ENCODE assay signal across 7 mouse cellular contexts in the genomic region with DNA sequence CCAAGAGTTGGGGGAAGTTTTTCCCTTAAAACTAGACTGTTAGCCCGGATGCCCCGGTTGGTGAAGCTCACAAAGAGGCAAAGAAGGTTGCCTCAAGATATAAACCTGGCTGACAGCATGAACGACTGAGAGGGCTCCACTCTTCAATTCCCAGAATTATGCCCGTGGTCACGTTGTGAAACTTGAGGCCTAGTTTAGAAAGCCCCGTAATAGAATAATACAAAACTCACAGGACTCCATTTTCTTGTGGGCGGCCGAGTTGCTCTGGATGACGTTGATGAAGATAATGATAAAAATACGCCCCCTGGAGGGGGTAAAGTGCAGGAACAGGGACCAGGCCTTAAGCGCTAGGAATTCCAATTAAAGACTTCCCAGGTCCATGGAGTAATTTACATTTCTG. TPM values are rescaled to one million over a fixed set of nuclear protein-coding genes. Genes with fewer than 3 reads are reported as not detected.
DNase-seq lines count a peak whose midpoint lies in the region; ATAC-seq and TF ChIP-seq lines count a peak whose summit lies in the region.

No protein-coding gene starts in this region.

- DNase-seq in R1 (ENCODE audit: low read depth, low spot score): peak; percentile 47
- DNase-seq in embryonic facial prominence, embryonic 14.5 days (ENCODE audit: low spot score): peak; percentile 88
- DNase-seq in hindbrain, postnatal 0 days (ENCODE audit: low spot score): peak; percentile 54
- DNase-seq in adrenal gland, adult (ENCODE audit: inconsistent age in 2 of 2, low spot score in 1 of 2): no peak
- DNase-seq in adrenal gland, adult 18-20 months (ENCODE audit: low spot score in 2 of 2): no peak

- WGBS in embryonic facial prominence, embryonic 14.5 days: 1% methylated on average over 11 of the region's 11 CpGs
- WGBS in hindbrain, postnatal 0 days: 15% methylated on average over 11 of the region's 11 CpGs
- WGBS in lung, embryonic 16.5 days: 7% methylated on average over 11 of the region's 11 CpGs

- peak overlapping the region; percentile 66 for H3K4me2 ChIP-seq in embryonic facial prominence, embryonic 14.5 days (ENCODE audit: low read depth, low read length)
- peak overlapping the region; percentile 81 for H3K4me2 ChIP-seq in hindbrain, postnatal 0 days (ENCODE audit: low read depth, low read length)
- peak overlapping the region; percentile 76 for H3K4me2 ChIP-seq in lung, embryonic 16.5 days (ENCODE audit: low read depth, low read length)

- H3K4me3 ChIP-seq in embryonic facial prominence, embryonic 14.5 days (ENCODE audit: low read depth, low read length): peak overlapping the region; percentile 57
- peak overlapping the region; percentile 36 for H3K4me3 ChIP-seq in hindbrain, postnatal 0 days (ENCODE audit: low read length)
- peak overlapping the region; percentile 60 for H3K4me3 ChIP-seq in lung, embryonic 16.5 days (ENCODE audit: low read length)
- peak overlapping the region; percentile 85 for H3K4me3 ChIP-seq in testis, adult 2 months (ENCODE audit: control insufficient read depth, low read depth, low read length)

- peaks cover 22% of the 10 kb centered on the region for H3K4me1 ChIP-seq in embryonic facial prominence, embryonic 14.5 days (ENCODE audit: control insufficient read depth, insufficient read depth, low read length)
- peaks cover 4% of the 10 kb centered on the region for H3K4me1 ChIP-seq in hindbrain, postnatal 0 days (ENCODE audit: insufficient read depth, low read length)
- H3K4me1 ChIP-seq in lung, embryonic 16.5 days (replicated peaks; ENCODE audit: control insufficient read depth, insufficient read depth, low read length): peaks cover 5% of the 10 kb centered on the region
- H3K4me1 ChIP-seq in testis, adult 2 months (ENCODE audit: control insufficient read depth, insufficient read depth, low read length): peaks cover 7% of the 10 kb centered on the region

- no peaks in the 10 kb centered on the region for H3K9me3 ChIP-seq in embryonic facial prominence, embryonic 14.5 days (ENCODE audit: control insufficient read depth, low read length)
- no peaks in the 10 kb centered on the region for H3K9me3 ChIP-seq in hindbrain, postnatal 0 days (ENCODE audit: low read length)
- H3K9me3 ChIP-seq in lung, embryonic 16.5 days (ENCODE audit: control insufficient read depth, low read length): no peaks in the 10 kb centered on the region

- H3K36me3 ChIP-seq in embryonic facial prominence, embryonic 14.5 days (ENCODE audit: control insufficient read depth, insufficient read depth, low read length): peaks cover 19% of the 10 kb centered on the region
- H3K36me3 ChIP-seq in hindbrain, postnatal 0 days (ENCODE audit: insufficient read depth, low read length): no peaks in the 10 kb centered on the region
- peaks cover 3% of the 10 kb centered on the region; the same call in 1 of the 2 replicates for H3K36me3 ChIP-seq in lung, embryonic 16.5 days (ENCODE audit: control insufficient read depth, insufficient read depth, low read length)
- H3K36me3 ChIP-seq in testis, adult 2 months (ENCODE audit: control insufficient read depth, insufficient read depth, low read length): no peaks in the 10 kb centered on the region

- no peak for TF ChIP-seq POLR2A in testis, adult 2 months (IDR thresholded peaks at IDR 0.05; ENCODE audit: control insufficient read depth, low read depth, low read length)

- peak; percentile 22; the same call in 1 of the 2 replicates for ATAC-seq in embryonic facial prominence, embryonic 14.5 days (ENCODE audit: low read depth)
- ATAC-seq in hindbrain, postnatal 0 days: no peak
- peak; percentile 29; the same call in 1 of the 2 replicates for ATAC-seq in lung, embryonic 16.5 days (ENCODE audit: low read depth)

- peak; percentile 47 for TF ChIP-seq CTCF in hindbrain, postnatal 0 days (IDR thresholded peaks at IDR 0.05; ENCODE audit: low read depth)
- no peak for TF ChIP-seq CTCF in testis, adult 2 months (IDR thresholded peaks at IDR 0.05; ENCODE audit: control insufficient read depth, insufficient read depth, insufficient replicate concordance, low read depth, low read length)

- H3K9ac ChIP-seq in embryonic facial prominence, embryonic 14.5 days (ENCODE audit: low read depth, low read length): peak overlapping the region; percentile 80
- H3K9ac ChIP-seq in hindbrain, postnatal 0 days (replicated peaks; ENCODE audit: low read length): no peak overlapping the region
- peak overlapping the region; percentile 73 for H3K9ac ChIP-seq in lung, embryonic 16.5 days (ENCODE audit: low read length)

- H3K27ac ChIP-seq in embryonic facial prominence, embryonic 14.5 days (replicated peaks; ENCODE audit: low read depth, low read length): peak overlapping the region; percentile 92
- no peak overlapping the region for H3K27ac ChIP-seq in hindbrain, postnatal 0 days
- H3K27ac ChIP-seq in lung, embryonic 16.5 days (ENCODE audit: low read length): peak overlapping the region; percentile 76
- H3K27ac ChIP-seq in testis, adult 2 months (ENCODE audit: control insufficient read depth, insufficient read depth, low read depth, low read length): peak overlapping the region; percentile 70; the same call in 1 of the 2 replicates

- H3K27me3 ChIP-seq in embryonic facial prominence, embryonic 14.5 days (replicated peaks; ENCODE audit: control insufficient read depth, insufficient read depth, low read length): no peaks in the 10 kb centered on the region
- peaks cover 4% of the 10 kb centered on the region; the same call in 1 of the 2 replicates for H3K27me3 ChIP-seq in hindbrain, postnatal 0 days (ENCODE audit: insufficient read depth, low read length)
- H3K27me3 ChIP-seq in lung, embryonic 16.5 days (ENCODE audit: control insufficient read depth, insufficient read depth, low read depth, low read length): no peaks in the 10 kb centered on the region; the same call in 1 of the 2 replicates
- no peaks in the 10 kb centered on the region; the same call in 1 of the 2 replicates for H3K27me3 ChIP-seq in testis, adult 2 months (ENCODE audit: control insufficient read depth, insufficient read depth, low read length)

RNA-seq across cellular contexts. Expression of gene Col1a2, which starts 1.5 kb away (rescaled TPM):
- 2,526 and 3,098 TPM in 2 replicates for polyA plus RNA-seq in embryonic facial prominence, embryonic 14.5 days (2014; fragmentation: Nextera tagmentation; extraction: Ambion mirVana)
- 104 and 127 TPM in 2 replicates for total RNA-seq in hindbrain, postnatal 0 days (2014; rRNA removed)
- polyA plus RNA-seq in hindbrain, postnatal 0 days (2015; fragmentation: Nextera tagmentation; extraction: Ambion mirVana): 66.9 and 83.8 TPM in 2 replicates
- 771 and 862 TPM in 2 replicates for polyA plus RNA-seq in lung, embryonic 16.5 days (2015; fragmentation: Nextera tagmentation; extraction: Ambion mirVana)
- 23.3 and 27.5 TPM in 2 replicates for polyA plus RNA-seq in testis, adult 2 months (2012; rRNA removed)
- total RNA-seq in adrenal gland, adult 18-20 months (2021): 10 to 100 TPM; 51.2 to 77.6 TPM

Comparison
In these comparisons a context has a peak if more than half of its experiments do, and no peak if none do; other contexts are left out.
1. DNase-seq: peak in R1 (single experiment), embryonic facial prominence, embryonic 14.5 days (single experiment) and hindbrain, postnatal 0 days (single experiment); none in adrenal gland, adult (0 of 2) and adrenal gland, adult 18-20 months (0 of 2).
2. Peak in every context shown above with its lines, with median percentiles within 50 percentile points of each other: H3K4me2 ChIP-seq and H3K4me3 ChIP-seq.